Mouse (Mus musculus): ENCODE results near the gene Fgb.

- TF ChIP-seq CTCF (IDR thresholded peaks at IDR 0.05; ENCODE audit: low read depth) (no peak), EP300 (optimal IDR thresholded peaks at IDR 0.05) (no peak)
Observed at GRCm38 (mm10) chr3:83003068-83003467, 46.6 kb downstream of the Fgb start.
